Mouse (Mus musculus) ovary, postnatal 10 days (tissue): ENCODE measurements at regions not wholly inside any gene's neighbourhood (a gene's known extent, or its start where the extent isn't known, plus 50 kb on each side); places are given as distances from the start of the nearest gene placed in this dataset.
"Not testable (repeated sequence)": the region's sequence is repeated elsewhere in the genome, so short reads cannot be mapped to it uniquely, and the experiment has no call there.

Source experiments
- DNase-seq: peaks from one replicate; pipeline ENCODE4 v3.0.0; 2022; ENCODE audit warnings: low spot score

- no peak for DNase-seq
Observed at GRCm38 (mm10) chr1:43305349-43306278, 108.8 kb upstream of the Fhl2 start.

- no peak for DNase-seq
Observed at GRCm38 (mm10) chr1:43310711-43311695, 114.2 kb upstream of the Fhl2 start.

DNA sequence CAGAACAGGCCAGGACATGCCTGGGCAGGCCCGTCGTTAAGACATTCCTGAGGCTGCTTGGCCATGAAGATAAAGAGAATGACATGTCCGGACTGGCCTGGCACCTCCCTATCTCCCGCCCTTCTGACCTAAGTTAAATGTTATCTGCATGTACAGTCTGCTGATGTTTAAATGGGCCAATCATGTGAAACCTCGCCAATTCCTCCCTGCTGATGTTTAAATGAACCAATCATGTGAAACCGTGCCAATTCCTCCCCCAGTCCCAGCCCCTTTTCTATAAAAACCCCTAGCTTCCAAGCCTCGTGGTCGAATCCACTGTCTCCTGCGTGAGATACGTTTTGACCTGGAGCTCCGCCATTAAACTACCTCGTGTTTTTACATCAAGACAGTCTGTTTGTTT is 119.5 kb upstream of the Fhl2 start:
- DNase-seq, result not testable (repeated sequence)

DNA sequence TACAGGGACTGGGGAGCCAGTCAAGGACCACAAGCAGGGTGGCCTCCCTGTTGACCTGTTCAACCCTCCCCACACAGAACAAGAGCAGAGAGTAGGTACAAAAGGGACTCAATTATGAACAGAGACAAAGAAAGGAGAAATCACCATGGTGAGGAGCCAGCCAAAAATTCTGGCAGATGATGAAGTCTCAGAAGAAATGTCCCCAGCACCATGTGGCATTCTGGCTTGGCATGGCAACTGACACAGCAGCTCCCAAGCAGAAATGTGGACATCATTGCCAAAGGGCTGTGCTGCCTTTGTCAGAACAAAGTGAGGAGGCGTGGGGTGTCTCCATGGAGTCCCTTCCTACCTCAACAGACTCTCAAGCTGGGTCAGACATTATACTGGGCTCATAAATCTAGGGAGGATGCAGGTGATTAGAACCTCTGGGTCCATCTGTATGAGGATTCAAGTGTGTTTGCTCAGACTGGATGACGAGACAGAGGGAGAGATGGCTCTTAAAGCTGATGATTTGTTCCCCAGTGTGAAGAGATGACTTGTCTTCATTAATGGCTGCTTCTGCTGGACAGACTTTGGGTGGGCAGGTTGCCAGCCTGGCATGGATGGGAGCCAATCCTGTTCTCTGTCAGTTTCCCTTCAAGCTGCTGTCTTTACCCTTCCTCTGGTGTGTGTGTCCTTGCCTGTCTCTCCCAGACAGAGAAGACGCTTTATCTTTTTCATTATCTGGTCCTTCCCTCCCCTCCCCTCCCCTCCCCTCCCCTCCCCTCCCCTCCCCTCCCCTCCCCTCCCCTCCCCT is 120.5 kb upstream of the Fhl2 start:
- DNase-seq, result no peak

- not testable (repeated sequence) for DNase-seq
Observed at GRCm38 (mm10) chr1:43333488-43333887, 110.9 kb upstream of the Nck2 start.

DNA sequence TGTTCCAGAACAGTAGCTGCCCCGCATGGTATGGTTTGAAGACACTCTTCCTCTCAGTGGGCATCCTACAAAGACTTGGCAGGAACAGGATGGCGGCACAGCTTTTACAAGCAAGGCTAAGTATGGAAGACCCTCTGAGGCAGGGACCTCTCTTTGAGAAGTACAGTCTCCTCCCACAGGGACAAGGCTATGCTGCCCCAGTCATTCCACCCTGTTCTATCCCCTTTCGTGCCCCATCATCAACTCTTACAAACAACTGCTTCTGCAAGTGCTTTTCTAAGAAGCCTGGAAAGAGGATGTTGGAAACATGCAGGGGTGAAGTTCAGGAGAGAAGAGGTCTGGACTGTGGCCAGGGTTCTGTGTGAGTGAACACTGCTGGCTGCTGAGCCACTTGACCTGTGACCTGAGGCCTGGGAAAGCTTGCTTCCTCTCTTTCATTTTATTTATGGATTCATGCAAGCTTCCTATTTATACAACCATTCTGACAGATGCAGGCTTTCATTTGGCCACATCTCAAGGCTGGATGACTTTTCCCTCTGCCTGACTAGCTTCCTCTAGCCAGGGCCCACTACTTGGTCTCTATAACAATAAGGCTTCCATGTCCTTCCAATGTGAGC is 107.1 kb upstream of the Nck2 start:
- DNase-seq, result no peak

DNA sequence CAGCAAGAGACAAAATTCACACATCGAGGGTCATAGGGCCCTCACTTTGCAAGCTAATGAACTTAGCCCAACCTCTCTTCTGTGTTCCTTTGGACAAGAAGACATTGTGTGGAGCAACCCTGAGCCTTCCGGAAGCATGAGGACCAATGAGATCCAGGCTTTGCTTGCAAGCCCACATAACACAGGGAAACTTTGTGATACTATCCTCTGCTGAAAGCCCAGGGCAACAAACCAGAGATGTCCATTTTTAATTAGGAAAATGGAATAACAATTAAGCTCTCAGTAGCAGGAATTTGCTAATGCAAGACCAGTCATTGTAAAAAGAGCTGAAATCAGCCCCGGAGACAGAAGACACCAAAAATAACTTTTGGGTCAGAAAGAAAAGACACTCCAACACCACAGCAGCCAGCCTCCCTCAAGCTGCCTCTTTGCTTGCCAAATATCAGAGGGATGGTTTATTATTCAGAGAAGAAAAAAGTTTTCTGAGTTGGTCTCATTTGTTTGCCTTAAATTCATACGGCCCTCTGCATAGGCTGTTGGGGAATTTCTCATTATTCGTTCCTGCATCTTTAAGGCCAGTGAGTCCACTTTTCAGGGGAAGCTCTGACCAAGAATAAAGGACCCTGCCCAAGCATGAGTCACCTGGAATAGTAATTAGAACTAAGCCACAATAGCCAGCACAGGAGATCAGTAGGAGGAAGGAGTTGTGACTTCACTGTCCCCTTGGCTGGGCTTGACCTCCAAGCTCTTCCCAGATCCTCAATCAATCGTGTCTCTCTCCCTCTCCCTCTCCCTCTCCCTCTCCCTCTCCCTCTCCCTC is 106.1 kb upstream of the Nck2 start:
- DNase-seq, result no peak

DNA sequence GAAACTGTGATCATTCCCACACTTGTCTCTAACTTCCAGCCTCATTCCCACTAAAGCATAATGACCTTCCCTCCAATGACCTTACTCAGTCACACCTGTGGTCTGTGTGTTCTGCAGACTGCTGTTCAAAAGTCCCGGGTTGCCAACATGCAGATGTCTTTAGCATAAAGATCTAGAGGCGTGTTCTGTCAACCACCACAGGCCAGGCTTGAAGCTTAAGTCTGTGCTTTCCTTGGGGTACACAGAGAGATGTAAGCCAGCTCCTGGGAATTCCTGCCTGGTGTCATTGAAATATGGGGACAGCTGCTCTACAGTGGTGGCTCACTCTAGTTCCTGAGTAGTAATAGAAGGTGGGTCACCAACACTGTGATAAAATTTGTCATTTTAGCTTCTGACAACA is 101.5 kb upstream of the Nck2 start:
- no peak for DNase-seq

- no peak for DNase-seq
Observed at GRCm38 (mm10) chr1:43343410-43343809, 101.0 kb upstream of the Nck2 start.

DNA sequence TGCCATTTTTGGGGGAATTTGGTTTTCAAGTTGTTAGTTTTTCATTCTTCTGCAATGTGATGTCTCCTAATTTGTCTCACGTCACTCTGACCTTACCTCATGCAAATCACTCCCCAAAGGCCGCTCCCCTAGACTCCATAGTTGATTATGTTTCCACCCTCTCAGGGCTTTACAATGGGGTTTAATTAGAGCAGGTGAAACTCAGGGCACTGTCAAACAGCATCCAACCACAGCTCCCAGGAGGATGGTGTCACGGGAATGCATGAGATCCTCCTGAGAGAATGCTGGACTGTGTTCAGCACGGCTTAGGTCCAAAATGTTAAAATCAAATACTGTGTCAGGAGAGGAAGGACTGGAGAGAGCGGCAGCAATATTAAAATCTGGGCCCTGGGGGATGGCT is 100.4 kb upstream of the Nck2 start:
- no peak for DNase-seq

DNA sequence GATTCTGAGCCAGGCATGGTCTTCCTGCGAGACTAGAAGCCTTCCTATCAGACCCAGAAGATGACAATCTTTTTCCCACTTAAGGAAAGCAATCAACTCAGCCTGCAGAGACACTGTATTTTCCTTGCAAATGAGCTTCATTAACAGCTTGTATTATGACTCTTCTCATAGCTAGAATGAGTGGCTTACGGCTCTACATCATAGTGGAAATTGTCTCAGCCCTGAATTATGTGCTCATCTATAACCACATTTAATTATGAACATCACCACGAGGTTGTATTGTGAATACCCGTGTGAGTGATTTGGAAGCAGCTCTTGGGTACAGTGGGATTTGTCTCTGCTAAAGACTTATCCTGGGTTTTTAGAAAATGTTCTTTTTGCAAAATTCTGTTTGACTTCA is 97.2 kb upstream of the Nck2 start:
- DNase-seq, result no peak

- no peak for DNase-seq
Observed at GRCm38 (mm10) chr1:43349966-43350365, 94.4 kb upstream of the Nck2 start.

- DNase-seq, result peak; percentile 20
Observed at GRCm38 (mm10) chr1:43358191-43358590, 86.2 kb upstream of the Nck2 start.

DNA sequence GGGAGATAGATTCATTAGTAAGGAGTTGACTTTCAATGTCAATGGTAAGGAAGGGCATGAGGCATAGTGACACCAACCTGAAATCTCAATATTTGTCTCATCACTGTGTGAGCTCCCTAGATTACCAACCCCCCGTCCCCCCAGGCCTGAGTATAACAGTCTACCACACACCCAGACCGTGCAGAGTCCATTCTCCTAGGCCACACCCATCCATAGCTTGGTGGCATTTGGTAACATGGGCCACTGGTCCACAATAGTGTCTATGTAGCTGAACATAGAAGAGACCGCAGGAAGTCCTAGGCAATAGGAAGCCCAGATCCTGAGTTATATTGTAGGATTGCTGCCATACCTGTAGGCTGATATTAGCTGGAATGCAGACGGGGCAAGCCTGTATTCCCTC is 84.7 kb upstream of the Nck2 start:
- DNase-seq, result no peak

GRCm38 (mm10) chr1:43360291-43360690 is 84.1 kb upstream of the Nck2 start:
- no peak for DNase-seq

DNA sequence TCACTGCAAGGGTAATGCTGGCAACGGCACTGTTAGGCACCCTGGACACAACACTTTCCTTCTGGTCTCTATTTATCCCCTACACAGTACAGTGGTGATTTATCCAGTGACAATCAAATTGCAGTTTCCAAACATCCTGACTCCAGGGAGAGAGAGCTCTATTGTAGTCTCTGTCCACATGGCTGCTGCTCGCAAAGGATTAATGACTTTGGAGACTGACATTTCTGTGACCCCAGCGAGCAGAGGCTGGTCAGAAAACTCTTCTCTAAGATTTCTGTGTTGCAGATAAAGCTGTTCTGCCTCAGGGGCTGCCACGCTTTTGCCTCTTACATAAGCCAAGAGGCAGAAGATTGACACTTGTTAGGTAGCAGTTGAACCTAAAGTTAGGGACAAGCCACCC is 83.6 kb upstream of the Nck2 start:
- no peak for DNase-seq

DNA sequence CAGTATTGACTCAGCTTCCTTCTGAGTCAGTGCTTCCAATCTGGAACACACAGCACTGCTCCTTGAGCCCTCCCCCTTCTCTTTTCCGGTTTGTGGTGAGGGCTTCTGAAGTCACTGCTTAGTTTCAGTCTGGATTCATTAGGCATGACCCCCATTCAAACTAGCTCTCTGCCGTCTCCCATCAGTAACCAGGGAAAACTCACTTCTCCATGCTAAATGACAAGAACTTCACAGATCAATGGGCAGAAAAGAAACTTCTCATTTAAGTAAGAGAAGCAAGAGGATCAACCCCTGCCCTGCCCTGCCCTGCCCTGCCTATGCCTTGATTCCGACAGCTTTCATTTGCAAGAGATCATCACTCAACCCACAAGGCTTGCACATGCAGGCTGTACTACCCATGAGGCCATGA is 82.9 kb upstream of the Nck2 start:
- DNase-seq, result no peak

DNA sequence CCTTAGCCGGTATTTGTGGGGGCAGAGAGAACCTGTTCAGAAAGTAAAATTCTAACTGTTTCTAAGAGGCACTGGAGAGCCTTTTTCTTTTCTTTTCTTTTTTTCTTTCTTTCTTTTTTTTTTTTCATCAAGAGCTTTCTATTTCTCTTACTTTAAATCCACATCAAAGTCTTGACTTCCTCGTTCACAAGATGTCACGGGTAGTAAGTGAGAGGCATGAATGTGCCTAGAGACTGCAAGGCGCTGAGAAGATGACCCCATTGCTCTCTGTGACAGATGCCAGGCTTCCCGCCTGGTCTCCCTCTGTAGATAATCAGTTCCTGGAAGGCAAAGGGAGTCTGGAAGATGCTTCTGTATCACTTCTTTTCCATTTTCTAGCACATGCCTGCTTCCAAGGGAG is 82.2 kb upstream of the Nck2 start:
- no peak for DNase-seq

DNA sequence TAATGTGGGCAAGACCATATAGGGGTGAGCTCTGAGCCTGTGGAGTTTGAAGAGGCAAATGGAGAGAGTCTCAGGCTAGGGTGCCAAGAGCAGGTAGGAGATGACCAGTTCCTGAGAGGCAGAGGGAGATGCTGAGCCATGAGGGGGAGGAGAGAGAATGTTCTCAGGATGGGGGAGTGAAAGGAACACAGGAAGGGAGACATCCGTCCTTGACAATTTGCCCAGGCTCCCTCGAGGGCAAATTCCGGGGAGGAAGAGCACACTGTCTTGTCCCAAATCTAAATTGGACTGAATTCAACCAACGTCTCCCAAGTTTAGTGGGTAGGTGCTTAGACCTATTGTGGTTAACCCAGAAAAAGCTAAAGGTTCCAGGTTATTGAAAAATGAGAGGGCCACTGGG is 81.2 kb upstream of the Nck2 start:
- DNase-seq, result no peak

DNA sequence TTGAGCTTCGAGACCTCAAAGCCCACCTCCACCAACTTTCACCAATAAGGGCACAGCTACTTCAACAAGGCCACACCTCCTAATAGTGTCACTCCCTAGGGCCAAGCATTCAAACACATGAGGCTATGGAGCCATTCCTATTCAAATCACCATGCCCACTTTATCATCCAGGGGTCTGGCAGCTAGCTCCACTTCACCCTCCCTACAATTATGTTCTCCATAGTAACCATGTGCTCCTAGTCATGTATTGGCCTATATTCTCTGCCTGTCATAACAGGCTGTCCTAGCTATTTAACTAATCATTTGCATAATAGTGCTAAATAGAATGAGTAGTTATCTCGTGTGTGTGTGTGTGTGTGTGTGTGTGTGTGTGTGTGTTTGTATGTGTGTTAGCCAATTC is 77.9 kb upstream of the Nck2 start:
- DNase-seq, result no peak
